Mouse (Mus musculus): ENCODE data around the gene Pdhx.

Gene Pdhx

GRCm38 (mm10) chr2:102990301-102990702, 83.0 kb downstream of the Pdhx start:
- no peak for DNase-seq (ENCODE audit: low read depth, low spot score)

GRCm38 (mm10) chr2:102989446-102989845, 83.9 kb downstream of the Pdhx start:
- DNase-seq (ENCODE audit: low read depth, low spot score): no peak

- DNase-seq (ENCODE audit: low read depth, low spot score): no peak
Measured at GRCm38 (mm10) chr2:102987708-102988010, 85.7 kb downstream of the Pdhx start.

- no peak for DNase-seq (ENCODE audit: low read depth, low spot score)
Measured at GRCm38 (mm10) chr2:102986964-102987707, 86.2 kb downstream of the Pdhx start.

- DNase-seq (ENCODE audit: low read depth, low spot score): no peak
Measured at GRCm38 (mm10) chr2:102986424-102986823, 86.9 kb downstream of the Pdhx start.

GRCm38 (mm10) chr2:102982822-102983221, 90.5 kb downstream of the Pdhx start:
- DNase-seq (ENCODE audit: low read depth, low spot score): no peak

- no peak for DNase-seq (ENCODE audit: low read depth, low spot score)
Measured at GRCm38 (mm10) chr2:102981446-102982314, 91.6 kb downstream of the Pdhx start.

- no peak for DNase-seq (ENCODE audit: low read depth, low spot score)
Measured at GRCm38 (mm10) chr2:102980870-102981269, 92.4 kb downstream of the Pdhx start.

- DNase-seq (ENCODE audit: low read depth, low spot score): no peak
Measured at GRCm38 (mm10) chr2:102979519-102979918, 93.8 kb downstream of the Pdhx start.

- no peak for DNase-seq (ENCODE audit: low read depth, low spot score)
Measured at GRCm38 (mm10) chr2:102979112-102979511, 94.2 kb downstream of the Pdhx start.

GRCm38 (mm10) chr2:102975358-102975945, 97.9 kb downstream of the Pdhx start:
- no peak for DNase-seq (ENCODE audit: low read depth, low spot score)

GRCm38 (mm10) chr2:102973115-102973514, 100.2 kb downstream of the Pdhx start:
- no peak for DNase-seq (ENCODE audit: low read depth, low spot score)

- no peak for DNase-seq (ENCODE audit: low read depth, low spot score)
Measured at GRCm38 (mm10) chr2:102972575-102972974, 100.7 kb downstream of the Pdhx start.

- DNase-seq (ENCODE audit: low read depth, low spot score): no peak
Measured at GRCm38 (mm10) chr2:102971951-102972350, 101.4 kb downstream of the Pdhx start.

Measured in ES-CJ7 (cell line).